ENCODE assay signal across 10 mouse cellular contexts in the genomic region with DNA sequence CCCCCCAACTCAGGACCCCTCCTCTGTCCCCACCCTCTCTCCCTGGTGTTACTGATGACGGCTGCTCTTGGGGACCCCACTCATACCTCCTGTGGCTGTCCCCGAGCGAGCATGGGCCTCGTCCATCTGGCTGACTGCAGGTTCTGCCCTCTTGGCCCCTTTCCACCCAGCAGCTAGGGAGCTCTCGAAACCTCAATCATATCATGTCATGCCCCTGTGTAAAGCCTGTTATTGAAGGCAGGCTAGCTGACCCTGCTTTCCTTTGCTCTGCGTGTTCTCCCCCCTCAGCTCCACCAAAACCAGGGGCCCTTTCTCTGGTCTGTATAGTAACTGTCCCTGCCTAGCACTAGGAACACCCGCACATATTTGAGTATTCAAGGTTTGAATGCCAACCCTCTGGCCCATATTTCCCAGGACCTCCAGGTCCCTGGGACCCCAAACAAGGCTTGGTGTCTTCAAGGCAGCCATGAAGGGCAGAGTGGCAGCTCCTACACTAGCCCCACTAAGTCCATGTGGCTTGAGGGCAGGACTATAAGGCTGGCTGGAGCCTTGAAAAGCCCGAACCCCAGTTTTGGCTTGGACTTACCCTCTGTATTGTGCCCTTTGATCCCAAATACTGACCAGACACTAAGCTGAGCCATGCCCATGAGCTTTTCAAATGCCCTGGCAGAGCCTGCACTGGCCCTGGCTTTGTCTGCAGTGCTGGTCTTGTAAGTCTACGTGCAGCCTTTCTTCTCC. TPM values are rescaled to one million over a fixed set of nuclear protein-coding genes. Genes with fewer than 3 reads are reported as not detected.
A peak's percentile ranks its signal among the peaks of the same experiment; 100 is the strongest.
DNase-seq lines count a peak whose midpoint lies in the region; ATAC-seq and TF ChIP-seq lines count a peak whose summit lies in the region.
"Had no signal": no experiment of that assay in that cellular context is flagged by ENCODE, and none has a peak within 500 bp of the region (broad histone marks: within the 10 kb centered on the region; RNA-seq: fewer than 3 reads in every experiment).

No protein-coding gene starts in this region.

- 27% methylated on average over 9 of the region's 9 CpGs for WGBS in heart, embryonic 11.5 days (ENCODE audit: insufficient replicate concordance)
- WGBS in lung, embryonic 14.5 days: 41% methylated on average over 9 of the region's 9 CpGs
- WGBS in hindbrain, embryonic 12.5 days: 11% methylated on average over 9 of the region's 9 CpGs
- 22% methylated on average over 9 of the region's 9 CpGs for WGBS in midbrain, postnatal 0 days

- H3K4me3 ChIP-seq in heart, embryonic 11.5 days (ENCODE audit: low read depth, low read length): no peak overlapping the region
- no peak overlapping the region for H3K4me3 ChIP-seq in lung, embryonic 14.5 days (ENCODE audit: low read depth, low read length)
- no peak overlapping the region for H3K4me3 ChIP-seq in hindbrain, embryonic 12.5 days
- no peak overlapping the region for H3K4me3 ChIP-seq in midbrain, postnatal 0 days (ENCODE audit: low read depth, low read length)
- H3K4me3 ChIP-seq: erythroblast, embryonic 14.5 days; myocyte had no signal

- peaks cover 30% of the 10 kb centered on the region for H3K4me1 ChIP-seq in heart, embryonic 11.5 days (ENCODE audit: control insufficient read depth, insufficient read depth, low read length)
- H3K4me1 ChIP-seq in lung, embryonic 14.5 days (ENCODE audit: insufficient read depth): peaks cover 43% of the 10 kb centered on the region
- H3K4me1 ChIP-seq in hindbrain, embryonic 12.5 days: peaks cover 42% of the 10 kb centered on the region
- H3K4me1 ChIP-seq in midbrain, postnatal 0 days (ENCODE audit: insufficient read depth, low read length): no peaks in the 10 kb centered on the region

- H3K9me3 ChIP-seq in heart, embryonic 11.5 days (replicated peaks; ENCODE audit: control insufficient read depth, low read length): no peaks in the 10 kb centered on the region
- H3K9me3 ChIP-seq in lung, embryonic 14.5 days (ENCODE audit: low read depth, low read length): no peaks in the 10 kb centered on the region
- H3K9me3 ChIP-seq in hindbrain, embryonic 12.5 days (replicated peaks): no peaks in the 10 kb centered on the region
- H3K9me3 ChIP-seq in midbrain, postnatal 0 days (ENCODE audit: low read length): no peaks in the 10 kb centered on the region

- no peak for DNase-seq in heart, postnatal 10 days
- no peak for DNase-seq in lung, embryonic 14.5 days
- DNase-seq in lung, postnatal 10 days: no peak
- DNase-seq in midbrain, postnatal 0 days (ENCODE audit: low spot score): no peak
- DNase-seq in urinary bladder, postnatal 4 days (ENCODE audit: low spot score in 2 of 2): no peak

- intact Hi-C loops in heart, postnatal 10 days (cut with DNase I): no loop called here

- H3K9ac ChIP-seq in heart, embryonic 11.5 days (ENCODE audit: low read depth, low read length): peak overlapping the region; percentile 49
- H3K9ac ChIP-seq in lung, embryonic 14.5 days: no peak overlapping the region
- no peak overlapping the region for H3K9ac ChIP-seq in hindbrain, embryonic 12.5 days
- H3K9ac ChIP-seq in midbrain, postnatal 0 days (replicated peaks; ENCODE audit: low read length, poor library complexity, severe bottlenecking): no peak overlapping the region

- H3K4me2 ChIP-seq in heart, embryonic 11.5 days: peak overlapping the region; percentile 22
- peak overlapping the region; percentile 4; the same call in 1 of the 2 replicates for H3K4me2 ChIP-seq in lung, embryonic 14.5 days
- peak overlapping the region; percentile 11; the same call in 1 of the 2 replicates for H3K4me2 ChIP-seq in hindbrain, embryonic 12.5 days (replicated peaks)
- no peak overlapping the region for H3K4me2 ChIP-seq in midbrain, postnatal 0 days (ENCODE audit: low read depth, low read length, poor library complexity, severe bottlenecking)

- peak overlapping the region; percentile 30; the same call in 1 of the 2 replicates for H3K27ac ChIP-seq in heart, embryonic 11.5 days (ENCODE audit: low read depth, low read length)
- peak overlapping the region; percentile 51; the same call in 1 of the 2 replicates for H3K27ac ChIP-seq in lung, embryonic 14.5 days (ENCODE audit: low read depth)
- peak overlapping the region; percentile 50 for H3K27ac ChIP-seq in hindbrain, embryonic 12.5 days
- peak overlapping the region; percentile 32; the same call in 1 of the 2 replicates for H3K27ac ChIP-seq in midbrain, postnatal 0 days (ENCODE audit: low read depth, low read length)

- no peaks in the 10 kb centered on the region; the same call in 1 of the 2 replicates for H3K27me3 ChIP-seq in heart, embryonic 11.5 days (ENCODE audit: control insufficient read depth, insufficient read depth, low read length)
- H3K27me3 ChIP-seq in lung, embryonic 14.5 days (ENCODE audit: insufficient read depth, low read length): no peaks in the 10 kb centered on the region
- peaks cover 7% of the 10 kb centered on the region; the same call in 1 of the 2 replicates for H3K27me3 ChIP-seq in hindbrain, embryonic 12.5 days
- H3K27me3 ChIP-seq in midbrain, postnatal 0 days (ENCODE audit: insufficient read depth, low read length): no peaks in the 10 kb centered on the region

- no peaks in the 10 kb centered on the region for H3K36me3 ChIP-seq in heart, embryonic 11.5 days (ENCODE audit: control insufficient read depth, insufficient read depth, low read length)
- no peaks in the 10 kb centered on the region for H3K36me3 ChIP-seq in lung, embryonic 14.5 days (ENCODE audit: insufficient read depth)
- no peaks in the 10 kb centered on the region for H3K36me3 ChIP-seq in hindbrain, embryonic 12.5 days
- H3K36me3 ChIP-seq in midbrain, postnatal 0 days (ENCODE audit: insufficient read depth, low read length): no peaks in the 10 kb centered on the region

- TF ChIP-seq CTCF in lung, embryonic 14.5 days (IDR thresholded peaks at IDR 0.05; ENCODE audit: low read depth): no peak
- no peak for TF ChIP-seq CTCF in midbrain, postnatal 0 days (IDR thresholded peaks at IDR 0.05)

- ATAC-seq in heart, embryonic 11.5 days (replicated peaks; ENCODE audit: insufficient number of reproducible peaks, low FRiP score, low TSS enrichment): 0 out of 2 replicates have a peak, but pooled peaks have one; percentile 4
- no peak for ATAC-seq in lung, embryonic 14.5 days (ENCODE audit: insufficient read depth)
- peak; percentile 44 for ATAC-seq in hindbrain, embryonic 12.5 days (ENCODE audit: low FRiP score)
- peak; percentile 8; the same call in 1 of the 2 replicates for ATAC-seq in midbrain, postnatal 0 days (ENCODE audit: low FRiP score)
- ATAC-seq in megakaryocyte progenitor cell, adult 5-6 weeks (replicated peaks; ENCODE audit: poor library complexity): no peak

RNA-seq across cellular contexts. Expression of a gene that starts 15.7 kb away (rescaled TPM):
- polyA plus RNA-seq in heart, embryonic 11.5 days (2014; fragmentation: Nextera tagmentation; extraction: Ambion mirVana): 4.4 and 4.9 TPM in 2 replicates
- total RNA-seq in heart, postnatal 10 days (2021): 10 to 100 TPM in 1 of 2 experiments, 1 to 10 TPM in 1; 8.0 to 14.3 TPM
- polyA plus RNA-seq in lung, embryonic 14.5 days (2014; fragmentation: Nextera tagmentation; extraction: Ambion mirVana): 51.0 and 52.5 TPM in 2 replicates
- 63.6 and 68.4 TPM in 2 replicates for polyA plus RNA-seq in hindbrain, embryonic 12.5 days (2016; fragmentation: Nextera tagmentation; extraction: Ambion mirVana)
- total RNA-seq in midbrain, postnatal 0 days (2014; rRNA removed): 71.3 and 81.6 TPM in 2 replicates
- 24.5 and 28.1 TPM in 2 replicates for polyA plus RNA-seq in midbrain, postnatal 0 days (2015; fragmentation: Nextera tagmentation; extraction: Ambion mirVana)
- 0.39 TPM in 1 of 2 replicates, not detected in the other for total RNA-seq in megakaryocyte progenitor cell, adult 5-6 weeks (2015)
- 1.0 TPM in 1 of 2 replicates, not detected in the other for total RNA-seq in megakaryocyte progenitor cell, adult 5-6 weeks (2017)
- polyA plus RNA-seq: erythroblast, embryonic 14.5 days had no signal

RNA-seq across cellular contexts. Expression of a gene that starts 47.6 kb away (rescaled TPM):
- polyA plus RNA-seq in heart, embryonic 11.5 days (2014; fragmentation: Nextera tagmentation; extraction: Ambion mirVana): 41.5 and 42.3 TPM in 2 replicates
- total RNA-seq in heart, postnatal 10 days (2021): 10 to 100 TPM; 16.5 to 20.8 TPM
- polyA plus RNA-seq in lung, embryonic 14.5 days (2014; fragmentation: Nextera tagmentation; extraction: Ambion mirVana): 38.3 and 39.7 TPM in 2 replicates
- polyA plus RNA-seq in hindbrain, embryonic 12.5 days (2016; fragmentation: Nextera tagmentation; extraction: Ambion mirVana): 33.3 and 33.8 TPM in 2 replicates
- total RNA-seq in midbrain, postnatal 0 days (2014; rRNA removed): 26.0 and 29.5 TPM in 2 replicates
- polyA plus RNA-seq in midbrain, postnatal 0 days (2015; fragmentation: Nextera tagmentation; extraction: Ambion mirVana): 17.3 and 21.4 TPM in 2 replicates
- total RNA-seq in megakaryocyte progenitor cell, adult 5-6 weeks (2015): 15.9 and 17.5 TPM in 2 replicates
- 17.8 and 23.7 TPM in 2 replicates for total RNA-seq in megakaryocyte progenitor cell, adult 5-6 weeks (2017)

RNA-seq across cellular contexts. Expression of a gene that starts 47.9 kb away (rescaled TPM):
- polyA plus RNA-seq in heart, embryonic 11.5 days (2014; fragmentation: Nextera tagmentation; extraction: Ambion mirVana): 171 and 186 TPM in 2 replicates
- 10 to 100 TPM; 16.8 to 20.7 TPM for total RNA-seq in heart, postnatal 10 days (2021)
- 254 and 261 TPM in 2 replicates for polyA plus RNA-seq in lung, embryonic 14.5 days (2014; fragmentation: Nextera tagmentation; extraction: Ambion mirVana)
- polyA plus RNA-seq in hindbrain, embryonic 12.5 days (2016; fragmentation: Nextera tagmentation; extraction: Ambion mirVana): 161 TPM in 2 replicates
- total RNA-seq in midbrain, postnatal 0 days (2014; rRNA removed): 9.9 and 17.4 TPM in 2 replicates
- 18.7 and 21.3 TPM in 2 replicates for polyA plus RNA-seq in midbrain, postnatal 0 days (2015; fragmentation: Nextera tagmentation; extraction: Ambion mirVana)
- 180 and 190 TPM in 2 replicates for total RNA-seq in megakaryocyte progenitor cell, adult 5-6 weeks (2015)
- total RNA-seq in megakaryocyte progenitor cell, adult 5-6 weeks (2017): 184 and 199 TPM in 2 replicates

RNA-seq across cellular contexts. Expression of a gene that starts 53.4 kb away (rescaled TPM):
- 162 and 166 TPM in 2 replicates for polyA plus RNA-seq in heart, embryonic 11.5 days (2014; fragmentation: Nextera tagmentation; extraction: Ambion mirVana)
- total RNA-seq in heart, postnatal 10 days (2021): 10 to 100 TPM; 27.6 to 29.5 TPM
- polyA plus RNA-seq in lung, embryonic 14.5 days (2014; fragmentation: Nextera tagmentation; extraction: Ambion mirVana): 265 and 275 TPM in 2 replicates
- polyA plus RNA-seq in hindbrain, embryonic 12.5 days (2016; fragmentation: Nextera tagmentation; extraction: Ambion mirVana): 182 and 186 TPM in 2 replicates
- 91.2 and 99.5 TPM in 2 replicates for total RNA-seq in midbrain, postnatal 0 days (2014; rRNA removed)
- 119 and 126 TPM in 2 replicates for polyA plus RNA-seq in midbrain, postnatal 0 days (2015; fragmentation: Nextera tagmentation; extraction: Ambion mirVana)
- 206 and 223 TPM in 2 replicates for total RNA-seq in megakaryocyte progenitor cell, adult 5-6 weeks (2015)
- 253 and 266 TPM in 2 replicates for total RNA-seq in megakaryocyte progenitor cell, adult 5-6 weeks (2017)

Comparison
In these comparisons a context has a peak if more than half of its experiments do, and no peak if none do; other contexts are left out.
1. ATAC-seq: peak in heart, embryonic 11.5 days (single experiment), hindbrain, embryonic 12.5 days (single experiment) and midbrain, postnatal 0 days (single experiment); none in lung, embryonic 14.5 days (single experiment) and megakaryocyte progenitor cell, adult 5-6 weeks (single experiment).
2. Peak in every context shown above with its lines, with median percentiles within 50 percentile points of each other: H3K27ac ChIP-seq.